Mouse (Mus musculus) testis, adult 2 months (tissue): Measurements from ENCODE around the gene Tmem19. TPM values are rescaled to one million over a fixed set of nuclear protein-coding genes. Genes with fewer than 3 reads are reported as not detected.

Experiments used
- H3K27ac ChIP-seq: fragments of 200-500 bp; 2 replicates; pipeline ENCODE4 v1.5.1; 2012; ENCODE audit warnings: low read depth, low read length; ENCODE audit not compliant: control insufficient read depth, insufficient read depth
- H3K27me3 ChIP-seq: fragments of 200-500 bp; 2 replicates; pipeline ENCODE4 v1.6.1; 2012; ENCODE audit warnings: mild to moderate bottlenecking, low read length, moderate library complexity; ENCODE audit not compliant: control insufficient read depth, insufficient read depth
- H3K36me3 ChIP-seq: fragments of 200-500 bp; 2 replicates; pipeline ENCODE4 v1.6.1; 2012; ENCODE audit warnings: mild to moderate bottlenecking, low read length; ENCODE audit not compliant: control insufficient read depth, insufficient read depth
- H3K4me1 ChIP-seq: fragments of 200-500 bp; 2 replicates; pipeline ENCODE4 v1.6.1; 2012; ENCODE audit warnings: low read length; ENCODE audit not compliant: control insufficient read depth, insufficient read depth
- H3K4me3 ChIP-seq: fragments of 200-500 bp; 2 replicates; pipeline ENCODE4 v1.5.1; 2012; ENCODE audit warnings: low read depth, mild to moderate bottlenecking, low read length, moderate library complexity, mixed read lengths; ENCODE audit not compliant: control insufficient read depth
- CTCF ChIP-seq: fragments of 200-500 bp; IDR thresholded peaks from 2 replicates; pipeline ENCODE4 v1.5.1; 2012; ENCODE audit warnings: low read depth, mild to moderate bottlenecking, inconsistent platforms, low read length, moderate library complexity; ENCODE audit not compliant: control insufficient read depth, insufficient read depth, insufficient replicate concordance
- POLR2A ChIP-seq: fragments of 200-500 bp; IDR thresholded peaks from 2 replicates; pipeline ENCODE4 v1.6.1; 2012; ENCODE audit warnings: low read depth, mild to moderate bottlenecking, inconsistent platforms, low read length, moderate library complexity; ENCODE audit not compliant: control insufficient read depth
- polyA plus RNA-seq: library from polyadenylated mRNA; depleted of rRNA; stranded (reverse); fragments of >200 nt; gene quantifications from 2 replicates; pipeline ENCODE4 v1.2.3, GENCODE M21; 2012; rRNA removed

Tmem19 gene
- polyA plus RNA-seq, 1 experiment: 6.8 TPM

- H3K4me3 ChIP-seq: no peak overlapping the region
- H3K36me3 ChIP-seq: peaks cover 2% of the 10 kb centered on the region
- TF ChIP-seq POLR2A: no peak
- no peak for TF ChIP-seq CTCF
- no peak overlapping the region for H3K27ac ChIP-seq
- H3K27me3 ChIP-seq: no peaks in the 10 kb centered on the region
- H3K4me1 ChIP-seq: no peaks in the 10 kb centered on the region
These were observed 63.6 kb downstream of the Tmem19 start for GRCm38 (mm10) chr10:115298683-115299082.

GRCm38 (mm10) chr10:115297582-115297981, 64.7 kb downstream of the Tmem19 start:
- Histone ChIP-seq H3K4me3 (no peak overlapping the region), H3K27me3 (no peaks in the 10 kb centered on the region), H3K36me3 (peaks cover 2% of the 10 kb centered on the region), H3K4me1 (no peaks in the 10 kb centered on the region), H3K27ac (no peak overlapping the region)
- no peak for TF ChIP-seq CTCF
- TF ChIP-seq POLR2A: no peak

- H3K27me3 ChIP-seq: no peaks in the 10 kb centered on the region
- H3K27ac ChIP-seq: no peak overlapping the region
- no peak overlapping the region for H3K4me3 ChIP-seq
- H3K36me3 ChIP-seq: peaks cover 2% of the 10 kb centered on the region
- TF ChIP-seq POLR2A (no peak), CTCF (no peak)
- no peaks in the 10 kb centered on the region for H3K4me1 ChIP-seq
These were observed 65.8 kb downstream of the Tmem19 start for GRCm38 (mm10) chr10:115296401-115296935.

DNA sequence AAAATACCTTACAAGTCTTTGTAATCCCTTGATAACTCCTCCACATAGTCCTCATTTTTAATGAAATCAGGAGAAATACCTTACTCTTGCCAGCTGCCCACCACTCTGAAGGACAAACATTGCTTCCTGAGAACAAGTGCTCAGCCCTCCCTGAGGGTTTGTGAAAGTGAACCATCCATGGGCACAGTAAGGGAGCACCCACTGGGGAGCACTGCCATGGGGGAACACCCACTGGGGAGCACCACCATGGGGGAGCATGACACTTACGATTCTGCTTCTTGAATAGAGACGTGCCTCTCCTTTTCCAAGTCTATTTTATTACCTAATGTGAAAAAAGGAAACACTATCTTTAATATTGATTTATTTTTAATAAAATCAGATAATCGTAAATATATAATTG, 67.1 kb downstream of the Tmem19 start:
- Histone ChIP-seq H3K27me3 (no peaks in the 10 kb centered on the region), H3K36me3 (peaks cover 2% of the 10 kb centered on the region), H3K4me3 (no peak overlapping the region), H3K27ac (no peak overlapping the region), H3K4me1 (no peaks in the 10 kb centered on the region)
- TF ChIP-seq CTCF: no peak
- no peak for TF ChIP-seq POLR2A

- H3K36me3 ChIP-seq: peaks cover 2% of the 10 kb centered on the region
- H3K4me3 ChIP-seq: no peak overlapping the region
- H3K27ac ChIP-seq: no peak overlapping the region
- TF ChIP-seq CTCF: no peak
- H3K27me3 ChIP-seq: no peaks in the 10 kb centered on the region
- no peaks in the 10 kb centered on the region for H3K4me1 ChIP-seq
These were observed 67.6 kb downstream of the Tmem19 start for GRCm38 (mm10) chr10:115294715-115295114.

DNA sequence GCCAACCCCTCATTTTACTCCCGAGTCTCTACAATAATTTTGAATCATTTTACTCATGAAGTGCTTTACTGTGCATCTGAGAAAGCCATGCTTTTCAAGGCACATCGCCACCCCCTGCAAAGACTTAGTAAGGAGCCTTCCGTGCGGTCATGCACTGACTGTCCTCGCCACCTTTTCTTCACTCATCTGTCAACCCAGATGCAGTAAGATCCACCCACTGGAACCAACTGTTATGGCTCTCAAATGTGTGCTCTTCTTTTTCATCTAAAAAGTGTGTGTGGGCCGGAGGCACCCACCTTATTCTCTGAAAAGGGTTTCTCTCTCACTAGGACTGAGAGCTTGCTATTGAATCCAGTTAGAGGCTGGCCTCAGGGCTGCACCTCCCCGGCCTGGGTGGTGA, 68.4 kb downstream of the Tmem19 start:
- TF ChIP-seq POLR2A (no peak), CTCF (no peak)
- Histone ChIP-seq H3K36me3 (peaks cover 2% of the 10 kb centered on the region), H3K27me3 (no peaks in the 10 kb centered on the region), H3K27ac (no peak overlapping the region), H3K4me1 (no peaks in the 10 kb centered on the region), H3K4me3 (no peak overlapping the region)

GRCm38 (mm10) chr10:115290671-115291070, 71.6 kb downstream of the Tmem19 start:
- peaks cover 2% of the 10 kb centered on the region; the same call in 1 of the 2 replicates for H3K36me3 ChIP-seq
- no peak overlapping the region for H3K27ac ChIP-seq
- no peak for TF ChIP-seq POLR2A
- no peak for TF ChIP-seq CTCF
- no peaks in the 10 kb centered on the region for H3K4me1 ChIP-seq
- H3K27me3 ChIP-seq: no peaks in the 10 kb centered on the region
- H3K4me3 ChIP-seq: no peak overlapping the region

Other genes with a start within 250 kb of the Tmem19 start
- 0.59 and 0.75 TPM in 2 replicates for gene Tph2, start 177.5 kb downstream of the Tmem19 start, polyA plus RNA-seq
- gene Tbc1d15, start 111.0 kb downstream of the Tmem19 start, polyA plus RNA-seq: 38.4 and 41.5 TPM in 2 replicates
- 6.7 and 8.3 TPM in 2 replicates for gene Rab21, start 46.9 kb downstream of the Tmem19 start, polyA plus RNA-seq
- 2.5 and 3.0 TPM in 2 replicates for gene Thap2, start 21.9 kb upstream of the Tmem19 start, polyA plus RNA-seq
- gene Zfc3h1, start 22.5 kb upstream of the Tmem19 start, polyA plus RNA-seq: 25.2 and 36.1 TPM in 2 replicates
- not detected in 2 replicates for gene A930009A15Rik, start 207.5 kb upstream of the Tmem19 start, polyA plus RNA-seq
- 0.05 and 0.40 TPM in 2 replicates for gene Lgr5, start 225.3 kb upstream of the Tmem19 start, polyA plus RNA-seq